Mouse (Mus musculus): Measurements from ENCODE around the gene Psmb9.

DNA sequence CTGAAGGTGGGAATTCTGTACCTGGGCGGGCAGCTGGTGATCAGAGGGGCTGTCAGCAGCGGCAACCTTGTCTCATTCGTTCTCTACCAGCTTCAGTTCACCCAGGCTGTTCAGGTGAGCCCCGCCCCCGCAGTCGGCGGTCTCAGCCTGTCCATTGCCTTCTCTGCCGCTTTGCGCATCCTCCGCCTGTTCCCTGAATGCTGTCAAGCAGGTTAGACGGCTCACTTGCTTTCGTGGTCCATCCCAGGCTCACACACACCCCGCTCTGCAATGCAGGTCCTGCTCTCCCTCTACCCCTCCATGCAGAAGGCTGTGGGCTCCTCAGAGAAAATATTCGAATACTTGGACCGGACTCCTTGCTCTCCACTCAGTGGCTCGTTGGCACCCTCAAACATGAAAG is 5.3 kb upstream of the Psmb9 start:
- no peak for TF ChIP-seq POLR2A (IDR thresholded peaks at IDR 0.05; ENCODE audit: extremely low read depth, insufficient read depth, low read length)
- no peak for TF ChIP-seq CTCF (IDR thresholded peaks at IDR 0.05; ENCODE audit: extremely low read depth, insufficient read depth, low read length)

Data from cortical plate, adult 2 months (tissue).